Mouse (Mus musculus) lung, postnatal 14 days (tissue): ENCODE results near the gene Kcnj6.
A peak's percentile ranks its signal among the peaks of the same experiment; 100 is the strongest.
"Not testable (repeated sequence)": the region's sequence is repeated elsewhere in the genome, so short reads cannot be mapped to it uniquely, and the experiment has no call there.

Experiments
- DNase-seq: peaks from one replicate; pipeline ENCODE4 v3.0.0; 2021

Gene Kcnj6

DNA sequence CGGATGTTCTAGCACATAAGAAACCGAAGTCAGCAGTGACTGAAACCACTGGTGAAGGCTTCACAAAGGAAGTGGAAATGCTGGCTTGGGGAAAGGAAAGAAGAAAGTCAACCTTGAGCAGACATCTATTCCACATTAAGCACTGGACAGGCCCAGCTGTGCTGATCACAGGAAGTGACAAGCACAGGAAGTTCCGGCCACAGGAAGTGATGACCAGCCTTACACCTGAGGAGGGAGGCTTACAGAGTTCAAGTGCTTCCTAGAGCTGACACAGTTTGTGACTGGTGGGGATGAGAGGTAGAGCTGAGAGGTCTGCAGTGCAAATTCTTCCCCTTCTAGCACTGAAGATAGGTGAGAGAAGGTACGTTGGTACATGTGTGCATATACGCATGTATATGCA, 151.5 kb downstream of the Kcnj6 start:
- DNase-seq, result no peak

DNA sequence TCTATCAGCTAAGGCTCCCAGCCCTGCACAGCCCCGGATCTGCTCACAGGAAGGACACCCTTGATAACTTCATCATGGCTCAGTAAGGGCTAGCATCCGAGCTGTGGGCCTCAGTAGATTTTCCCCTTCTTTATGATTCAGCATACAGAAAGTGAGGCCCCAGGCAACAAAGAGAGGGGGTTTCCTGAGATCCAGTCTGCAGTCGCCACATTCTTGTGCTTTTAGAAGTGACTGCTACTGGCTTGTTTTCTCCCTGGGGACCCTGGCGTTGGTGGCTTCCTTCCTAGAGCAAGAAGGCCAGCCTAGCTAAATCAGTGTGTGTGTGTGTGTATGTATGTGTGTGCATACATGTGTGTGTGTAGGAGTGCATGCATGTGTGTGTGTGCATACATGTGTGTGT, 152.7 kb downstream of the Kcnj6 start:
- DNase-seq, result no peak

- DNase-seq, result no peak
These were observed 158.1 kb downstream of the Kcnj6 start for GRCm38 (mm10) chr16:94839398-94839797.

GRCm38 (mm10) chr16:94837881-94838280, 159.6 kb downstream of the Kcnj6 start:
- DNase-seq, result no peak

- DNase-seq, result no peak
These were observed 163.0 kb downstream of the Kcnj6 start for GRCm38 (mm10) chr16:94834502-94834901.

DNA sequence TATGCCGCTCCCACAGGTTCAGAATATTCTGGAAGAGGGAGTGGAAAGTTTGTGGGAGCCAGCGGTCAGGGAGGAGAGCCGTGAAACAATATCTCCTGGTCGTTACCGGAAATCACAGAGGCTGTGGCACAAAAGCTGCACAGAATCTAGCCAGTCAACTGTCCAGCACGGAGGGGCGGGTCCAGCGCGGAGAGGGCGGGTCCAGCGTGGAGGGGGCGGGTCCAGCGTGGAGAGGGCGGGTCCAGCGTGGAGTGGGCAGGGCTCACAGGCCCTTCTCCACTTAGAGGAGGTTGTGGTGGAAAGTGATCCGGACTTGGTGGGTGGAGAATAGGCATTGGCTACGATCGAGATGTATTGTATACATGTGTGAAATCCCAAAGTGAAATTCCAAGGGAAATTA, 169.3 kb downstream of the Kcnj6 start:
- no peak for DNase-seq

DNA sequence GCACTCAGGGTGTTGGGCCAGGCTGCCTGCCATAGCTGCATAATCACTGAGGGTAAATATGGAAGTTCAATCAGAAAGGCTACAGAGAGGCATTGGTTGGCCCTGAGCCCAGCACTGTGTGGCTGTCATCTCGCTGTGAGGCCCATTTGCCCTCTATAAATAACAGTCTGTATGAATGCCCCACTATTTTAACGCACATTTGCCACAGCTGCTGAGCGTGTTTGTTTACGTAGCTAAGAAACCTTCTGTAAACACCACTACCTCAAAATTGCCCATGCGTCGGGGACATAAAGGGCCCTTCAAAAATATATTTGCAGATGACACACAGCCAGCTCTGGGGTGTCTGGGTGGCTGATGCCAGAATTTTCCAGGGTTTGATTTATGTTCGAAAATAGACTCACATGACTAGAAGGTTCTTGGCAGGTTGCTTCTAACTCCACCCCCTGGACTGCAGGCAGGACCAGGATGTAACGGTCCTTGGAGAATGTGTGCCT, 170.4 kb downstream of the Kcnj6 start:
- peak; percentile 13 for DNase-seq

- no peak for DNase-seq
These were observed 172.2 kb downstream of the Kcnj6 start for GRCm38 (mm10) chr16:94825274-94825673.

DNA sequence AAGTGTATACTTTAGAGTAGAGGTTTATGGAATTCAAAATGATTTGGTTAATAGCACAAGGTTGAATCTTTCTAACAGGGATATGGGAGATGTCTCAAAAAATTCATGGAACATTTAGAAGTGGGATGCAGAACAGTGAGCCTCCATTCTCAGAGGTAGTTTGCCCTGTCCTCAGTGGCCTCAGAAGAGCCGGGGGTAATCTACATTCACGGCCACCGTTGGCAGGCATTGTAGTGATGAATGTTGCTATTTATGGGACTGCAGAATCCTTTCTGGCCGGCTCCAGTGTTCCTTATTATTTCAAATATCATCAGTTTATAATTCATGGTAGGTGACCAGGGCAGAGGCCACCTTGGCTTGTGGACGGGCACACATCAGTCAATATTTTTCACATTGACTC, 174.9 kb downstream of the Kcnj6 start:
- no peak for DNase-seq

DNA sequence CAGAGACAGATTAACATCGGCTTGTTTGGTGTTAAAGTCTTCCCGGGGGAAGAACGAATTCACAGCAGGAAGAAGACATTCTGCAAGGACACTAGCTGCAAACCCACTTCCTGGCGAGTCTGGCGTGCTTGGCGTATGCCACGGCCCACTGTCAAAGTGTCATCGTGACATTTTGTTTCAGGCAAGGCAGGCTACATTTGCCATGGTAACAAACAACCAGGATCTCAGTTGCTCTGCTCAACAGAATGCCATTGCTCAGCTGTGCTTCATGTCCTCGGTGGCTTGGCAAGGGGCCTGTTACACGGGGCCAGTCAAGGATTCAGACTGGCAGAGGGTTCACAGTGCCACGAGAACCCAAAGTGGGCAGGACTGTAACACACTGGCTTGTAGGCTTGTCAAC, 175.9 kb downstream of the Kcnj6 start:
- no peak for DNase-seq

DNA sequence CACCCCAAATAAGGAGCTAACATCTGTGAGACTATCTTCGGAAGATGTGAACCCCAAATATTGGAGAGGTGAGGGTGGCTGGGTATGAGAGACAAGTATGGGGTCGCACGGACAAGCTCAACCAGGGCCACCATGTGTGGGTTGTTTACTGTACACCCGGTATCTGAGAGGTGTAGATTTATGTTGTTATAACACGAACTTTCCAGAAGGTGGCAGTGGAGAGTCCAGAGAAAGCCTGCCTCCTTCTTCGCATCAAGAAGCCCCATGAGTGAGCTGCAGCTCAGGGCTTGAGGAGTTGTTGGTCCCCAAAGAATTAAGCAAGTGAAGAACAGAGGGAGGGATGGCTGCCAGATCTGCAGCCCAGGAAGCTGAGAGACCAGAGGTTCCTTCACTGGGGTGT, 181.1 kb downstream of the Kcnj6 start:
- peak; percentile 26 for DNase-seq

DNA sequence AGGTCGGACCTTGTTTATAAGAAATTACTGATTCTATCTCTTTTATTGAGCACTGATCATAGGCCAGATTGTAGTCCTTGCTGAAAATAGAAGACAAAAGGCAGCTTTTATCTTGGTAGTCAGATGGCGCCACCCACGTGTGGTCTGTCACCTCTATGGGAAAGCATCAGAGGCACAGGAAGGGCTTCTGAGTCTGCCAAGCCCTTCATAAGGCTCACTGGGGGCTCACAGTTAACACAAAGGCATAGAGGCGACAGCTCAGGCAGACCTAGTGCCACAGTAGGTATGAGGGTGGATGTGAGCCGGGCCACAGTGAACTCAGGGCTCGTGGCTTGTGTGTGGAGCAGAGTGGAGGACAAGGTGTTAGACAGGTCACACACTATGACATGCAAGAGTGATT, 181.6 kb downstream of the Kcnj6 start:
- no peak for DNase-seq

GRCm38 (mm10) chr16:94809286-94809685, 188.2 kb downstream of the Kcnj6 start:
- not testable (repeated sequence) for DNase-seq

DNA sequence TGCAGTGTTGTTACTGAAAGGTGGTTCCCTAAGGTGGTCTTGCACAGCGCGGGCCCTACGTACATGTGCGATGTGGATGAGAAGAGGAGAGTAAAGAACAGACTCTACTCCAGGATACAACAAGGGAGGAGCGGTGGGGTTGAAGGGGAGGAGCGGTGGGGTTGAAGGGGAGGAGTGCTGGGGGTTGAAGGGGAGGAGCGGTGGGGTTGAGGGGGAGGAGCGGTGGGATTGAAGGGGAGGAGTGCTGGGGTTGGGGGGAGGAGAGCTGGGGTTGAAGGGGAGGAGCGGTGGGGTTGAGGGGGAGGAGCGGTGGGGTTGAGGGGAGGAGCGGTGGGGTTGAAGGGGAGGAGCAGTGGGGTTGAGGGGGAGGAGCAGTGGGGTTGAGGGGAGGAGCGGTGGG, 199.3 kb downstream of the Kcnj6 start:
- no peak for DNase-seq

GRCm38 (mm10) chr16:94797366-94797765, 200.1 kb downstream of the Kcnj6 start:
- no peak for DNase-seq

DNA sequence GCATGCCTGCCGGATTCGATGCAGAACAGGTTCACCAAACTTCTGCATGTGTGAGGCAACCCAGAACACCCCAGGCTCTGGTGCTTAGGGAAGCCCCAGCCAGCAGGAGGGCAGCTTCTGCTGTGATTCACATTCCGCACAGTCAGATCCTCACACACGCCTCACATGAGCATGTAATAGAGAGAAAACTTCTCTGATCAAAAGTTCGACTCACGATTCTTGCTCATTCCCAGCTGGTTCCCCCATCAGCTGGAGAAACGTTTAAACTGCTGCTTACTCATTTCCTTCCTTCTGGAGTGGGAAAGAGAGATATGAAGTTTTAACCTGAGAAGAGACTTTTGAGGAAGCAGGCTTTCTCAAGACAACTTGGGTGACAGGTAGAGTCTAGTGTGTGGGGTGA, 204.5 kb downstream of the Kcnj6 start:
- no peak for DNase-seq

DNA sequence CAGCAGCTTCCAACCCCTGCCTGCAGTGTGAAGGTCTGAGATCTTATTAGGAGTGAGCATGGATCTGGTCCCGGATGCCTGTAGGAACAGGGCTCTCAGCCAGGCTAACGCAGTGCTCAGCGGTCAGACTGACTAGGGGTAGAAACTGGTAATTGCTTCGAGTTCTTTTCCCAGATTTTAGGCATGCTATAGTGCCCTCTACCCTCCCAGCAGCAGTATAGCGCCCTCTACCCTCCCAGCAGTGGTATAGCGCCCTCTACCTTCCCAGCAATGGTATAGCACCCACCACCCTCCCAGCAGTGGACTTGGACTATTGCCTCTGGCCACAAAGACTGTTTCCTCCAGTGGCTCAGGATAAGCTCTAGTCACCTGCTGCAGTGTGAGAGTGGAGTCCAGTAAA, 207.5 kb downstream of the Kcnj6 start:
- DNase-seq, result no peak

GRCm38 (mm10) chr16:94788716-94789115, 208.8 kb downstream of the Kcnj6 start:
- DNase-seq, result no peak

DNA sequence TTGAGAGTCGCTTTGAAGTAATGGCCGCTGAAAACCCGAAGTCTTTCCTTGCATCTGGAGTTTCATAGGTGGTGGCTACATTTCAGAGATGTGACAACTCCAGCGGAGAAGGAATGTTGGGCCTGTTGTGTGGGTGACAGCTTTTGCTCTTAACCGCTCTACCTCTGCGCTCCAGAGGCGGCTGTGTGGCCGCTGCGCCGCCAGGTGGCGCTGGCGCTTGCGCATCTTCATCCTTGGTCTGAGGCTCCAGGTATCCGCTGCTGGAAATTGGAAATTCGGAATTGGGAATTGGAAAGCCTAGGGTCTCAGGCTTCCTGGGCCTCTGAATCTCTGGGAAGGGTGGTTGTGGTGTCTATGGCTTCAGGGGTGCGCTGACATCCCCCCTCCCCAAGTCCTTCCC, 209.3 kb downstream of the Kcnj6 start:
- DNase-seq, result peak; percentile 61

GRCm38 (mm10) chr16:94785873-94786272, 211.6 kb downstream of the Kcnj6 start:
- DNase-seq, result no peak

GRCm38 (mm10) chr16:94783696-94784095, 213.8 kb downstream of the Kcnj6 start:
- DNase-seq, result peak; percentile 7

DNA sequence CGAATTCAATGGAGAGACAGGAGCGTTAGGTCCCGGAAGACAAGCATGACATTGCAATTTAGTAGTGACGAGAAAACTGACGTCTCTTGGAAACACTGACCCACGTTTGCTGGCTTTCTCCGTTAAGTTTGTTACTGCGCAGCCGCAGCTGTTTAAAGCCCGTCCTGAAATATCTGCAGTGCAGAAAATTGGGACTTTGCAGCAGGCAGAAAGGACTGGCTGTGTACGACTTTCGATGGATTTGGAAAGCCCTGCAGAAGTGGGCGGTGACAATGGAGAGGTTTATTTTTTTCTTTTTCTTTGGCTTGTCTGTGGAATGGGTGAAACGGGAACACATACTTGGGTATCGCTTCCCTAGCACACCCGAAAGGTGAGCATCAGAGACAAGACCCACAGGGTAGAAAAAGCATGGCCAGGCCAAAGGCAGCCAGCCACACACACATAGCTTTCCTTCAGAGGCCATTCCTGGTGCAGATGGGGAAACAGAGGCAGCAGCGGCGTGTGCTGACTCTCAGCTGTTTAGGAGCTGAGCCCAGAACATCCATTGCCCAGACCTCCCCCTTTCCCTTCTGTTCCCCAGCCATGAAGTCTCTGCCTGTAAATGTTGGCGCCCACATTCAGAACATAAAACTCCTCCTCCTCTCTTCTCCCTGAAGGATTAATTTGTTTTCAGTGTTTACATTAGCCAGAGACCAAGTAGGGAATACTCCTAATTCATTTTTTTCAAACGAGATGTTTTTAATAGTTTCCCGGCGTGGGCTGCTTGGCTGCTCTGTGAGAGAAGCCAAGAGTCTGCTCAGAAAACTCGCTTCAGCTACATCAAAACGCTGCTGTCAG, 215.2 kb downstream of the Kcnj6 start:
- no peak for DNase-seq

DNA sequence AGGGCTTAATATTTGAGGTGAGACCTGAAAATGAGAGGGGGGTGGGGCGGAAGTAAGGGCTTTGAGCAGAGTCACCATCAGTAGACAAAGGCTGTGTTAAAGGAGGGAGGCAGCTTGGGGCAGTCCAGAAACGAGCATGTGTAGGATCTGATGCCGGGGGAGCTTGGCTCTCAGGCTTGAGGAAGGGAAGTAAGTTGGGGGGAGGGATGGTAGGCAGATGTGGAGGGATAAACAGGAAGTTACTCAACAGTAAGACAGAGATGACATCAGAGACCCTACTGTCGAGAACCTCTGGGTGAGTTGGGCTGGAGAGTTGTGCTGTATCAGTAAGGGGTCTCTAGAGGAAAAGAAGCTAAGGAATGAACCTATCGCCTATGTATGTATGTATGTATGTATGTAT, 223.6 kb downstream of the Kcnj6 start:
- no peak for DNase-seq

- no peak for DNase-seq
These were observed 229.9 kb downstream of the Kcnj6 start for GRCm38 (mm10) chr16:94767606-94768005.

DNA sequence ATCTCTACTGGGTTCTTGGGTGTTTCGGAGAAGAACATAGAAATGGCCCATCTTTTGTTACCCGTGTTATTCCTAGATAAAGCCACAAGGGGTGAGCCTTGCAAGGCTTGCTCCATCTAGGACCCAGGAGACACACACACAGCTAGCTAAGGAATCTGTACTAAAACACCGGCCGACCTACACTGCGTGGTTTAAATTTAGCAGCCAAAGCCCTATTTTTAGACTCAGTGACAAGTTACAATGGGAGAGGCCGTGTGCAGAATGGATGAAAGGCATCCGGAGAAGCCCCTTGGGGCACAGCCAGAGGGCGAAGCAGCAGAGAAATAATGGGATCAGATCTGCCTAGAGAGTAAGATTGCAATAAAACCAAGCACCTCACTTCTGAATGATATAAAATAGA, 232.4 kb downstream of the Kcnj6 start:
- no peak for DNase-seq
